Mouse (Mus musculus) forebrain, embryonic 13.5 days (tissue): ENCODE data around the gene Dusp22. TPM values are rescaled to one million over a fixed set of nuclear protein-coding genes. Genes with fewer than 3 reads are reported as not detected.

Experiments
- ATAC-seq: fragments of 200-750 bp; cut with Nextera tagmentation; 2 replicates; pipeline ENCODE4 v1.8.0; 2017
- H3K27ac ChIP-seq: fragments of 300-500 bp; sonication (generic); 2 replicates; pipeline ENCODE4 v1.5.1; 2015; ENCODE audit warnings: inconsistent platforms, mild to moderate bottlenecking, moderate library complexity
- H3K27me3 ChIP-seq: fragments of 300-500 bp; sonication (generic); 2 replicates; pipeline ENCODE4 v1.6.1; 2015; ENCODE audit warnings: mild to moderate bottlenecking, inconsistent platforms
- H3K36me3 ChIP-seq: fragments of 300-500 bp; sonication (generic); 2 replicates; pipeline ENCODE4 v1.6.1; 2015; ENCODE audit warnings: mild to moderate bottlenecking, inconsistent platforms; ENCODE audit not compliant: poor library complexity, severe bottlenecking
- H3K4me1 ChIP-seq: fragments of 300-500 bp; sonication (generic); 2 replicates; pipeline ENCODE4 v1.6.1; 2015; ENCODE audit warnings: inconsistent platforms
- H3K4me2 ChIP-seq: fragments of 300-500 bp; sonication (generic); 2 replicates; pipeline ENCODE4 v1.6.1; 2015; ENCODE audit warnings: inconsistent platforms, mild to moderate bottlenecking, moderate library complexity
- H3K4me3 ChIP-seq: fragments of 300-500 bp; sonication (generic); 2 replicates; pipeline ENCODE4 v1.5.1; 2015; ENCODE audit warnings: mild to moderate bottlenecking, inconsistent platforms
- H3K9ac ChIP-seq: fragments of 300-500 bp; sonication (generic); 2 replicates; pipeline ENCODE4 v1.6.1; 2015; ENCODE audit warnings: mild to moderate bottlenecking, inconsistent platforms
- H3K9me3 ChIP-seq: fragments of 300-500 bp; sonication (generic); replicated peaks from 2 replicates; pipeline ENCODE4 v1.6.1; 2016; ENCODE audit warnings: inconsistent platforms
- WGBS: fragments of 180-500 bp; shearing (Covaris S2); methylation state at CpG from one replicate; pipeline ENCODE4 v1.1.7; 2015; 5-methylcytosine and 5-hydroxymethylcytosine counted together
- polyA plus RNA-seq: library from polyadenylated mRNA; unstranded; fragments of >200 nt; fragmentation: Nextera tagmentation; extraction: Ambion mirVana; gene quantifications from 2 replicates; pipeline ENCODE4 v1.2.1, GENCODE M21; 2015

The Dusp22 gene
- polyA plus RNA-seq, 1 experiment from 2014 or later = 9.3 TPM

- Histone ChIP-seq H3K9ac (no peak overlapping the region), H3K4me2 (no peak overlapping the region), H3K4me1 (peaks cover 3% of the 10 kb centered on the region), H3K27ac (no peak overlapping the region), H3K36me3 (no peaks in the 10 kb centered on the region), H3K27me3 (peaks cover 24% of the 10 kb centered on the region), H3K4me3 (no peak overlapping the region), H3K9me3 (no peaks in the 10 kb centered on the region)
- no peak for ATAC-seq
- 84% methylated on average over 3 of the region's 3 CpGs for WGBS
These were observed 95.8 kb downstream of the Dusp22 start for GRCm38 (mm10) chr13:30755577-30755976.

GRCm38 (mm10) chr13:30755998-30756639, 96.3 kb downstream of the Dusp22 start:
- no peaks in the 10 kb centered on the region for H3K36me3 ChIP-seq
- no peak overlapping the region for H3K27ac ChIP-seq
- ATAC-seq = no peak
- H3K4me1 ChIP-seq = no peaks in the 10 kb centered on the region
- WGBS = 75% methylated on average over 9 of the region's 9 CpGs
- no peak overlapping the region for H3K9ac ChIP-seq
- no peak overlapping the region for H3K4me2 ChIP-seq
- H3K9me3 ChIP-seq = no peaks in the 10 kb centered on the region
- H3K4me3 ChIP-seq = no peak overlapping the region
- peaks cover 19% of the 10 kb centered on the region for H3K27me3 ChIP-seq

GRCm38 (mm10) chr13:30757264-30757900, 97.6 kb downstream of the Dusp22 start:
- Histone ChIP-seq H3K4me1 (no peaks in the 10 kb centered on the region), H3K4me3 (no peak overlapping the region), H3K9me3 (no peaks in the 10 kb centered on the region), H3K27me3 (peaks cover 6% of the 10 kb centered on the region; the same call in 1 of the 2 replicates), H3K4me2 (no peak overlapping the region), H3K27ac (no peak overlapping the region), H3K9ac (no peak overlapping the region), H3K36me3 (no peaks in the 10 kb centered on the region)
- no peak for ATAC-seq
- 86% methylated on average over 14 of the region's 14 CpGs for WGBS

GRCm38 (mm10) chr13:30758789-30759381, 99.1 kb downstream of the Dusp22 start:
- Histone ChIP-seq H3K9me3 (no peaks in the 10 kb centered on the region), H3K4me2 (no peak overlapping the region), H3K27me3 (no peaks in the 10 kb centered on the region), H3K36me3 (no peaks in the 10 kb centered on the region), H3K4me3 (no peak overlapping the region), H3K4me1 (no peaks in the 10 kb centered on the region), H3K27ac (no peak overlapping the region), H3K9ac (no peak overlapping the region)
- WGBS = 70% methylated on average over 11 of the region's 11 CpGs
- ATAC-seq = no peak

- no peaks in the 10 kb centered on the region for H3K27me3 ChIP-seq
- no peaks in the 10 kb centered on the region for H3K4me1 ChIP-seq
- 77% methylated on average over 3 of the region's 3 CpGs for WGBS
- no peak overlapping the region for H3K4me2 ChIP-seq
- no peaks in the 10 kb centered on the region for H3K9me3 ChIP-seq
- no peak overlapping the region for H3K4me3 ChIP-seq
- H3K27ac ChIP-seq = no peak overlapping the region
- ATAC-seq = no peak
- no peak overlapping the region for H3K9ac ChIP-seq
- no peaks in the 10 kb centered on the region for H3K36me3 ChIP-seq
These were observed 100.7 kb downstream of the Dusp22 start for GRCm38 (mm10) chr13:30760374-30761090.

Other genes with a start within 250 kb of the Dusp22 start
- gene Uqcrfs1, start 114.6 kb upstream of the Dusp22 start, polyA plus RNA-seq = 256 and 258 TPM in 2 replicates
- gene Irf4, start 89.2 kb downstream of the Dusp22 start, polyA plus RNA-seq = 0.04 and 0.08 TPM in 2 replicates